Mouse (Mus musculus) midbrain, embryonic 10.5 days (tissue): ENCODE measurements around the gene Babam1. TPM values are rescaled to one million over a fixed set of nuclear protein-coding genes. Genes with fewer than 3 reads are reported as not detected.

Experiments
- DNase-seq: peaks from one replicate; pipeline ENCODE4 v3.0.0-alpha.2; 2017; ENCODE audit warnings: low spot score
- H3K27ac ChIP-seq: fragments of 300-500 bp; sonication (generic); replicated peaks from 2 replicates; pipeline ENCODE4 v1.5.1; 2016; ENCODE audit warnings: mild to moderate bottlenecking
- H3K27me3 ChIP-seq: fragments of 300-500 bp; sonication (generic); 2 replicates; pipeline ENCODE4 v1.6.1; 2016; ENCODE audit warnings: low read depth, mild to moderate bottlenecking; ENCODE audit not compliant: poor library complexity, severe bottlenecking
- H3K36me3 ChIP-seq: fragments of 300-500 bp; sonication (generic); 2 replicates; pipeline ENCODE4 v1.6.1; 2016; ENCODE audit warnings: mild to moderate bottlenecking, moderate library complexity
- H3K4me1 ChIP-seq: fragments of 300-500 bp; sonication (generic); 2 replicates; pipeline ENCODE4 v1.6.1; 2016
- H3K4me3 ChIP-seq: fragments of 300-500 bp; sonication (generic); 2 replicates; pipeline ENCODE4 v1.5.1; 2016; ENCODE audit warnings: mild to moderate bottlenecking, moderate library complexity
- H3K9me3 ChIP-seq: fragments of 300-500 bp; sonication (generic); replicated peaks from 2 replicates; pipeline ENCODE4 v1.6.1; 2016; ENCODE audit warnings: mild to moderate bottlenecking
- WGBS: fragments of 180-500 bp; shearing (Covaris S2); methylation state at CpG from one replicate; pipeline ENCODE4 v1.1.7; 2016; 5-methylcytosine and 5-hydroxymethylcytosine counted together
- polyA plus RNA-seq: library from polyadenylated mRNA; unstranded; fragments of >200 nt; fragmentation: Nextera tagmentation; extraction: Ambion mirVana; gene quantifications from 2 replicates; pipeline ENCODE4 v1.2.1, GENCODE M21; 2016

Gene Babam1
- 112 TPM in 2 replicates for polyA plus RNA-seq

DNA sequence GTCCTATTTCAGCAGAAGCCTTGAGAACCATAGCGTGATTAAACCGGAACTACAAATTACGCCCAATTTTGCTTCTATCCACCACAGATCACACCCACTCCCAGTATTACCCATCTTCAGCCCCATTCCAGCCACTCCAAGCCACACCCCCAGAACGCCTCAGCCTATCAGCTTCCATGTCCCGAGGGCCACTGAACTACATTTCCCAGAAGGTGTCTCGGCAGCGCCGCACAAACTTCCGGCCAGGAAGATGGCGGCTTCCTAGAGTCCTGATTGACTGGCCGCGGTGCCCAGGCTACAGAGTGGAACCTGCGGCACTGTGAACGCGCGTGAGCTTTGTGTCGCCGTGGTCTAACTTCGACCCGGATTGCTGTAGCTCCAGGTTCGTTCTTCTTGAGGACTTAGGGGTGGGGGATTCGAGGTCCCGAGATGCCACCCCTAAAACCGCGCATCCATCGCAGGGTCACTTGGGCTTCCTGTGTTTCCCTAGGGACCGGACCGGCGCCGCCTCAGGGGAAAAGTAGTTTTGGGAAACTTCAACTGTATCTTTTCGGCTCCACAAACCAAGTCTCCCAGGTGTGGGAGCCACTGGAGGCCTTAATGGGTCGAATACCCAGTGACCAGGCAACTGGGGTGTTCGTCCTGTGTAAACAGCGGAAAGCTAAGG is at the start of gene Babam1:
Babam1 (plus strand) TSS at position 223 of the 667 bp plus-strand sequence.
- under 1% methylated on average over 34 of the region's 34 CpGs for WGBS
- H3K4me3 ChIP-seq: peak within 1 kb of the TSS; percentile 72
- H3K36me3 ChIP-seq: peaks cover 32% of the 10 kb centered on the region
- H3K4me1 ChIP-seq: peaks cover 38% of the 10 kb centered on the region
- H3K27me3 ChIP-seq: no peaks in the 10 kb centered on the region
- H3K9me3 ChIP-seq: no peaks in the 10 kb centered on the region
- DNase-seq: peak; percentile 92
- peak within 1 kb of the TSS; percentile 85 for H3K27ac ChIP-seq

DNA sequence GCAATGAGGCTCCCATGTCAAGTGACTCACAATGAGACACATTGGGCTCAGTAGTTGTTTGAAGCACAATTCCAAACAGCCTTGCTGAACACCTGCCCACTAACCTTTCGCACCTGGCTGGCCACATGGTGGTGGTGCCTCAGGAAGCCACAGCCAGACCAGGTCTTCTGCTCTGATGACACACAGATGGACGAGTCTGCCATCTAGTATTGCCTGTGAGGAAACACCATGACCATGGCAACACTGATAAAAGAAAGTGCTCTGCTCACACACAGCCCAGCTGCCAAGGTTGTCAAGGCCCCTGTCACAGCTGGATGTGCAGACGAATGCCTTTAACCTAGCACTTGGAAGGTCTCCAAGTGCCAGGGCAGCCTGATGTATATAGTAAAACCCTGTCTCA is 45.5 kb upstream of the Babam1 start:
- no peaks in the 10 kb centered on the region for H3K27me3 ChIP-seq
- DNase-seq: no peak
- no peaks in the 10 kb centered on the region for H3K9me3 ChIP-seq
- H3K4me1 ChIP-seq: no peaks in the 10 kb centered on the region
- H3K36me3 ChIP-seq: peaks cover 100% of the 10 kb centered on the region
- H3K27ac ChIP-seq: no peak overlapping the region
- H3K4me3 ChIP-seq: no peak overlapping the region
- whole genome bisulfite sequencing: 78% methylated on average over 3 of the region's 3 CpGs

DNA sequence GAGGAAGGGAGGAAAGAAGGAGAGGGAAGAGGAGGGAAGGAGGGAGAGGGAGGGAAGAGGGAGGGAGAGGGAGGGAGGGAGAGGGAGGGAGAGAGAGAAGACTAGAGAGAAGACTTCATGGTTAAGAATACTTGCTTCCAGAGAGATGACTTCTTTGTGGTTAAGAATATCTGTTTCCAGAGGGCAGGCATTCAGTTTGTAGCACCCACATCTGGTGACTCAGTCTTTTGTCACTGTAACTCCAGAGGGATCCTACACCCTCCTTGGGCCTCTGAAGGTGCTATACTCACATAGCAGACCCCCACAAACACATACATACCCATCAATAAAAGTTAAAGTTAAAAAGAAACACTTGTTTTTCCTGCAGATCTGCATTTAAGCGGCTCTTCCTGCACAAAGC is 45.1 kb upstream of the Babam1 start:
- 93% methylated on average over 1 of the region's 1 CpGs for WGBS
- DNase-seq: no peak

DNA sequence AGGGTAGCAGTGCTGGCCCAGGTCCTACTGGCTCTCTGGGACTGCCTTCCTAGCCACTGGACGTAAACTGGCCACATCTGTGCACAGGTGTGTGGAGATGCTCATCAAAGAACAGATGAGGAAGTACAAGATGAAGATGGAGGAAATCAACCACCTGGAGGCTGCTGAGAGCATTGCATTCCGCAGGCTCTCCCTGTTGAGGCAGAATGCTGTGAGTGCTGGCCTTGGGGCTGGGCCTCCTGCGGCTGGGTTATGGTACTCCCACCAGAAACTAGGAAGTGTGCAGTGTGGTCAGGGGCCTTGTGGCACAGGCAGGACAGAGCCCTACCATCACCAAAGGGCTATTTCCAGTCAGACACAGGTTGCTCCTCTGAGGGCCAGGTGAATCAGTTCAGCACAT is 38.6 kb upstream of the Babam1 start:
- no peak overlapping the region for H3K4me3 ChIP-seq
- peaks cover 84% of the 10 kb centered on the region for H3K36me3 ChIP-seq
- H3K4me1 ChIP-seq: no peaks in the 10 kb centered on the region
- WGBS: 86% methylated on average over 3 of the region's 3 CpGs
- no peak overlapping the region for H3K27ac ChIP-seq
- DNase-seq: no peak
- no peaks in the 10 kb centered on the region for H3K27me3 ChIP-seq
- H3K9me3 ChIP-seq: no peaks in the 10 kb centered on the region

More for the DNA sequence above, 45.1 kb upstream of the Babam1 start:
- Histone ChIP-seq H3K27me3 (no peaks in the 10 kb centered on the region), H3K27ac (no peak overlapping the region), H3K4me3 (no peak overlapping the region), H3K36me3 (peaks cover 100% of the 10 kb centered on the region), H3K9me3 (no peaks in the 10 kb centered on the region), H3K4me1 (no peaks in the 10 kb centered on the region)

DNA sequence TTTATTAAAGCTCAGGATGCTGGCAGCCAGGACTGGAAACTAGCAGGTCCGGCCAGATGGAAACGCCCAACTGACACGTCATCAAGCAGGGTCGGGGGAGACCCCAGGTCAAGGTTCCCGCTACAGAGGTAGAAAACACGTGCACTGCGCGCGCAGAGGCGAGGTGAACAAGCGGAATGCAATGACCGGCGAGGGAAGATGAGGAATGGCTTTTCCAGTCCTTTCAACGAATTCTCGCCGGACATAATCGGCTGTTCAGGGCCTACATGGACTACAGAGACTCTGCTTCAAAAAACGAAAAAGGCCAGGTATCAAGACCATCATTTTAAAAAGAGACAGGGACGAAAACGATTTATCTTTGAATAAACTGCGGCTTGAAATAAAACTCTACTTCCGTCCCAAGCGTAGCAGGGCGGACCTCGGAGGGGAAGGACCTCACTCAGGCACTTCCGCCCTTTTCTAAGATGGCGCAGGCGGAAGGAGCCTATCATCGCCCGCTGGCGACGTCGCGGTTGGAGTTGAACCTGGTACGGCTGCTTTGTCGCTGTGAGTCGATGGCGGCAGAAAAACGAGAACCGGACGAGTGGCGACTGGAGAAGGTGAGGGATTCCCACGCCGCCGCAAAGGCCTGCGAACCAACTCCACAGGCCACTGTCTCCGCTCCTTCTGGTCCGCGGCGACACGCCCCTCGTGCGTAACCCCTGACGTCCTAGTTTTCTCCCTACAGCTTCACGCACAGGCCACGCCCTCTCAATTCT is 29.7 kb upstream of the Babam1 start, which contains the start of gene Use1:
Use1 (plus strand) TSS at position 78 of the 758 bp plus-strand sequence.
- 0% methylated on average over 56 of the region's 56 CpGs for WGBS

DNA sequence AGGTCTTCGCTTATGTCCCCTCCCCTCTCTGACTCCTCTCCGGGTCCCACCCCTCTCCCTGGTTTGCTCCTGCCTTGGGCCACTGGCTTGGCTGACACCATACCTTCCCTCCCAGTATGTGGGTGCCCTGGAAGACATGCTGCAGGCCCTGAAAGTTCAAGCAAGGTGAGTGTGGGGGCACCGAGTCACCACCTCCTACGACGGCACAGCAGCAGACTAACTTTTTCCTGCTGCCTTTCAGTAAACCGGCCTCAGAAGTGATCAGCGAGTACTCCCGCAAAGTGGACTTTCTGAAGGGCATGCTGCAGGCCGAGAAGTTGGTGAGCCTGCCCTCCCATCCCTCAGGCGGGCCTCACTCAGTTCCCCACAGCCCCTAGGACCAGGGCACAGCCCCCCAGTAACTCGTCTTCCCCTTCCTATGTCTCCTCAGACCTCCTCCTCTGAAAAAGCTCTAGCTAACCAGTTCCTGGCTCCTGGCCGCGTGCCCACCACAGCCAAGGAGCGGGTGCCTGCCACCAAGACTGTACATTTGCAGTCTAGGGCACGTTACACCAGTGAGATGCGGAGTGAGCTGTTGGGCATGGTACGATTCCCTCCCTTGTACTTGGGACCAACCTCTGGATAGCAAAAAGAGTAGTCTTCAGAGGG is 29.0 kb upstream of the Babam1 start:
- no peaks in the 10 kb centered on the region for H3K27me3 ChIP-seq
- H3K9me3 ChIP-seq: no peaks in the 10 kb centered on the region
- peak overlapping the region; percentile 72 for H3K4me3 ChIP-seq
- peaks cover 27% of the 10 kb centered on the region for H3K36me3 ChIP-seq
- DNase-seq: no peak
- WGBS: 60% methylated on average over 17 of the region's 17 CpGs
- peak overlapping the region; percentile 92 for H3K27ac ChIP-seq
- peaks cover 36% of the 10 kb centered on the region for H3K4me1 ChIP-seq

More for the DNA sequence above, 29.7 kb upstream of the Babam1 start, which contains the start of gene Use1:
- Histone ChIP-seq H3K4me3 (peak within 1 kb of the TSS; percentile 72), H3K4me1 (peaks cover 36% of the 10 kb centered on the region), H3K36me3 (peaks cover 20% of the 10 kb centered on the region), H3K27me3 (no peaks in the 10 kb centered on the region), H3K27ac (peak within 1 kb of the TSS; percentile 92), H3K9me3 (no peaks in the 10 kb centered on the region)
- DNase-seq: peak; percentile 91

DNA sequence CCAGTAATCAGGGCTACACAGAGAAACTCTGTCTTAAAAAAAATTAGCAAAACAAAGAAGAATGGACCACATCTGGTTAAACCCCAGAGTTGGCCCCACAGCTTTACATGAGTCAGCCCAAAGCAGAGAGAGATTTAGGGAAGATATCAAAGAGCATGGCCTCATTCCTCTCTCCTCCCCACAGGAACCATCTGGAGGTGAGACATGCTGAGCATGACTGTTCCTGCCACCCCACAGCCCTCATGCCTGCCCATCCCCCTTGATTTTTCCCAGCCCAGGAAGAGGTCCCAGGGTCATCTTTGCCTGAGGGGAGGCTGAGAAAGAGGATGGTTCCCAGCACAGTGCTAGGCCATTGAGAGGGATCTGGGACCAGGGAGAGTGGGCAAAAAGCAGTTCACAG is 28.3 kb upstream of the Babam1 start:
- DNase-seq: no peak
- H3K4me3 ChIP-seq: peak overlapping the region; percentile 72; the same call in 1 of the 2 replicates

DNA sequence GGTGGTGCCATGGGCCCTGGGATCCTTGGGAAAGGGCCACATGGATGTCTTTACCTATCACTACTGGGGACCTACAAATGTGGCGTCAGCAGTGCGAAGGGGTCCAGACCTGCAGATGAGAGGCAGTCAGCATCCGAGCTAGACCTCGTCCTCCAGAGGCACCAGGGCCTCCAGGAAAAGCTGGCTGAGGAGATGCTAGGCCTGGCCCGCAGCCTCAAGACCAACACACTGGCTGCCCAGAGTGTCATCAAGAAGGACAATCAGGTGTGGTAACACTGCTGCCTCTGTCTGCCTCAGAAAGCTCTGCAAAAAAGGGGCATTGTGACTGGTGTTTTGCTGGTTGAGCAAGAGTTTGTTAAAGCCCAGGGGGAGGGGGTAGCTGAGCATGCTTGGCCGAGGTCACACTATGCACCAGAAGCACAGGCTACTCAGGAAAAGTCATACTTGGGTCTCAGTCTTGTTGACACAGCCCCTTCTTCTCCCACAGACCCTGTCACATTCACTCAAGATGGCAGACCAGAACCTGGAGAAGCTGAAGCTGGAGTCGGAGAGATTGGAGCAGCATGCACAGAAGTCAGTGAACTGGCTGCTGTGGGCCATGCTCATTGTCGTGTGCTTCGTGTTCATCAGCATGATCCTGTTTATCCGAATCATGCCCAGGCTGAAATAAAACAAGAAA is 27.5 kb upstream of the Babam1 start:
- Histone ChIP-seq H3K4me3 (peak overlapping the region; percentile 11; the same call in 1 of the 2 replicates), H3K36me3 (peaks cover 43% of the 10 kb centered on the region), H3K9me3 (no peaks in the 10 kb centered on the region), H3K27ac (no peak overlapping the region), H3K4me1 (peaks cover 36% of the 10 kb centered on the region), H3K27me3 (no peaks in the 10 kb centered on the region)
- 89% methylated on average over 10 of the region's 10 CpGs for WGBS
- DNase-seq: no peak

More for the DNA sequence above, 28.3 kb upstream of the Babam1 start:
- no peak overlapping the region for H3K27ac ChIP-seq
- H3K4me1 ChIP-seq: peaks cover 36% of the 10 kb centered on the region
- H3K36me3 ChIP-seq: peaks cover 34% of the 10 kb centered on the region
- H3K9me3 ChIP-seq: no peaks in the 10 kb centered on the region
- no peaks in the 10 kb centered on the region for H3K27me3 ChIP-seq

DNA sequence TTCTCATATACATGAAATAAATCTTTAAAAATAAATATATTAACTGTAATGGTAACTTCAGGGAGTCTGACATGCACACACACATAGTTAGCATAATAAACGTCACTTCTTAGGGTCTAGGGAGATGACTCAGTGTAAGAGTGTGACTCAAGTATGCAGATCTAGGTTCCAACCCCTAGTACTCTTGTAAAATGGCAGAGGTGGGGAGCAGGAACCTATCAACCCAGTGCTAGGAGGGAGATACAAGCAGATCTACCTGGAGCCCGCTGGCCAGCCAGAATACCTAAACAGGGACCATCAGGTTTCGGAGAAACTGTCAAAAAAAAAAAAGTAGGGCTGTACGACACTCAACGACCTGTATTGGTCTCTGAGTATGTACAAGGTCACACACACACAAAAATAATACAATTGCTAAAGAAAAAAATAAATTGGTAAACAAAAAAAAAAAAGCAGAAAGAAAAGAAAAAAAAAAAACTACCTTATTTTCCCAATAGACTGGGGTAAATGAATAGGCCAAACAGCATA is 25.9 kb upstream of the Babam1 start:
- no peak for DNase-seq

DNA sequence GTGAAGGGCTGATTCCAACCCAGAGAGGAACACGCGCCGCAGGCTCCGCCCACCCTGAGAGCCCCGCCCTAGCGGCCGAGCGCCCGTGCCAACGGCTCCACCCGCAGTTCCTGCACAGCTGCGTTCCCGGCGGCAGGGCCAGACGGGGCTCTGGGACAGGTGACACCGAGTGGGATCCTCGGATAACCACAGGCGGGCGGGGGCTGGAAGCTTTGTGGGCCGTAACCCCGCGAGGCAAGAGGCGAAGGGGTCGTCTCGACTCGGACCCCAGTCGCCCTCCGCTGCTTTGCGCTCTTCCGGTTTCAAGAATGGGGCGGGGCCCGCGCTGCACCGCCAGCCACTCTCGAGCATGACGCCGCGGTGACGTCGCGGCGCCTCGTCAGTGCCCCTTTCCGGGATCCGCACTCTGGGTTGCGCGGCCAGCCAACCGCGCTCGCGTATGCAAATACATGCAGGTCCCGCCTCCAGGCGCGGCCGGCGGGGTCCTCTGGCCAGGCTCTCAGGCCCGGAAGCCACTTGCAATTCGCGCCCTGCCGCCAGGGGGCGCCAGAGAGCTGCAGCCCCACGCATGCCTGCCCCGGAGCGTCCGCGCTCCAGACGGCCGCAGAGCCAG is 25.3 kb upstream of the Babam1 start, which contains the start of gene Ocel1:
Ocel1 (plus strand) TSS at position 63 of the 613 bp plus-strand sequence.
- Histone ChIP-seq H3K9me3 (no peaks in the 10 kb centered on the region), H3K4me1 (peaks cover 51% of the 10 kb centered on the region), H3K27ac (peak within 1 kb of the TSS; percentile 82), H3K27me3 (0 out of 2 replicates have a peak, but pooled peaks cover under 1% of the 10 kb centered on the region), H3K36me3 (peaks cover 64% of the 10 kb centered on the region), H3K4me3 (peak within 1 kb of the TSS; percentile 69)
- DNase-seq: peak; percentile 98
- WGBS: under 1% methylated on average over 68 of the region's 68 CpGs

More for the DNA sequence above, 25.9 kb upstream of the Babam1 start:
- peak overlapping the region; percentile 82 for H3K27ac ChIP-seq
- 31% methylated on average over 5 of the region's 5 CpGs for WGBS
- H3K9me3 ChIP-seq: no peaks in the 10 kb centered on the region
- no peaks in the 10 kb centered on the region for H3K27me3 ChIP-seq
- peak overlapping the region; percentile 69 for H3K4me3 ChIP-seq
- H3K4me1 ChIP-seq: peaks cover 50% of the 10 kb centered on the region
- peaks cover 59% of the 10 kb centered on the region for H3K36me3 ChIP-seq

DNA sequence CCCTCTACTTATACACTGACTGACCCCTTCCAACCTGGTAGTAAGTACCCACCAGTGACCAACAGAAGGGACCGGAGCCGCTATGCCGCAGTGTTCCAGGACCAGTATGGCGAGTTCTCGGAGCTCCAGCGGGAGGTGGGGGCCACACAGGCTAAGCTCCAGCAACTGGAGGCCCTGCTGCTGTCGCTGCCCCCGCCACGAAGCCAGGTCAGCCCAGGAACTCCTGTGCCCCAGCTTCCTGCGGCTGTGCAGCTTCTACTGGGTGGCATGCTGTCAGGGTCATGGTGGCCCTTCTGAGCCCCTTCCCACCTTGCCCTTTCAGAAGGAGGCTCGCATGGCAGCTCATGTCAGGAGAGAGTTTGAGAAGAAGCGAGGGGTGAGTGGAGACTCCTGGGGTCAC is 24.2 kb upstream of the Babam1 start:
- Histone ChIP-seq H3K27ac (no peak overlapping the region), H3K4me1 (peaks cover 57% of the 10 kb centered on the region), H3K27me3 (peaks cover 11% of the 10 kb centered on the region), H3K9me3 (no peaks in the 10 kb centered on the region), H3K4me3 (no peak overlapping the region), H3K36me3 (peaks cover 75% of the 10 kb centered on the region)
- DNase-seq: peak; percentile 27
- 85% methylated on average over 12 of the region's 12 CpGs for WGBS
